Mouse (Mus musculus) intestine, embryonic 15.5 days (tissue): ENCODE measurements around the gene Gm6408. TPM values are rescaled to one million over a fixed set of nuclear protein-coding genes. Genes with fewer than 3 reads are reported as not detected.
"Not testable (repeated sequence)": the region's sequence is repeated elsewhere in the genome, so short reads cannot be mapped to it uniquely, and the experiment has no call there.

Source experiments
- ATAC-seq: fragments of 200-750 bp; cut with Nextera tagmentation; 2 replicates; pipeline ENCODE4 v1.8.0; 2017; ENCODE audit warnings: moderate TSS enrichment, moderate library complexity
- H3K27ac ChIP-seq: fragments of 300-500 bp; sonication (generic); 2 replicates; pipeline ENCODE4 v1.5.1; 2015; ENCODE audit warnings: mild to moderate bottlenecking, inconsistent platforms
- H3K27me3 ChIP-seq: fragments of 300-500 bp; sonication (generic); replicated peaks from 2 replicates; pipeline ENCODE4 v1.6.1; 2015; ENCODE audit warnings: inconsistent platforms
- H3K36me3 ChIP-seq: fragments of 300-500 bp; sonication (generic); 2 replicates; pipeline ENCODE4 v1.6.1; 2015; ENCODE audit warnings: inconsistent platforms
- H3K4me1 ChIP-seq: fragments of 300-500 bp; sonication (generic); replicated peaks from 2 replicates; pipeline ENCODE4 v1.6.1; 2015; ENCODE audit warnings: inconsistent platforms
- H3K4me2 ChIP-seq: fragments of 300-500 bp; sonication (generic); replicated peaks from 2 replicates; pipeline ENCODE4 v1.6.1; 2015; ENCODE audit warnings: mild to moderate bottlenecking, inconsistent platforms
- H3K4me3 ChIP-seq: fragments of 300-500 bp; sonication (generic); replicated peaks from 2 replicates; pipeline ENCODE4 v1.5.1; 2015; ENCODE audit warnings: inconsistent platforms
- H3K9ac ChIP-seq: fragments of 300-500 bp; sonication (generic); 2 replicates; pipeline ENCODE4 v1.6.1; 2015; ENCODE audit warnings: inconsistent platforms
- H3K9me3 ChIP-seq: fragments of 300-500 bp; sonication (generic); 2 replicates; pipeline ENCODE4 v1.6.1; 2016; ENCODE audit warnings: inconsistent platforms
- WGBS: fragments of 180-500 bp; shearing (Covaris S2); methylation state at CpG from one replicate; pipeline ENCODE4 v1.1.7; 2015; 5-methylcytosine and 5-hydroxymethylcytosine counted together
- polyA plus RNA-seq: library from polyadenylated mRNA; unstranded; fragments of >200 nt; fragmentation: Nextera tagmentation; extraction: Ambion mirVana; gene quantifications from 2 replicates; pipeline ENCODE4 v1.2.1, GENCODE M21; 2015

Gm6408 gene
- polyA plus RNA-seq, 1 experiment from 2014 or later = not detected

GRCm38 (mm10) chr5:146470821-146471220 lies 10.9 kb upstream of the Gm6408 start:
- H3K27ac ChIP-seq = no peak overlapping the region
- H3K36me3 ChIP-seq = no peaks in the 10 kb centered on the region
- no peaks in the 10 kb centered on the region for H3K27me3 ChIP-seq
- no peak overlapping the region for H3K9ac ChIP-seq
- no peak overlapping the region for H3K4me2 ChIP-seq
- no peak overlapping the region for H3K4me3 ChIP-seq
- H3K4me1 ChIP-seq = no peaks in the 10 kb centered on the region
- H3K9me3 ChIP-seq = no peaks in the 10 kb centered on the region
- ATAC-seq = no peak
- WGBS = 82% methylated on average over 9 of the region's 9 CpGs

- H3K4me3 ChIP-seq = no peak overlapping the region
- no peaks in the 10 kb centered on the region for H3K4me1 ChIP-seq
- ATAC-seq = peak; percentile 23; the same call in 1 of the 2 replicates
- no peak overlapping the region for H3K4me2 ChIP-seq
- no peaks in the 10 kb centered on the region for H3K27me3 ChIP-seq
- 71% methylated on average over 5 of the region's 5 CpGs for whole genome bisulfite sequencing
- no peaks in the 10 kb centered on the region for H3K9me3 ChIP-seq
- H3K36me3 ChIP-seq = no peaks in the 10 kb centered on the region
- no peak overlapping the region for H3K27ac ChIP-seq
- H3K9ac ChIP-seq = no peak overlapping the region
These were observed 10.5 kb upstream of the Gm6408 start for GRCm38 (mm10) chr5:146471311-146471710.

GRCm38 (mm10) chr5:146471821-146472220 lies 9.9 kb upstream of the Gm6408 start:
- H3K36me3 ChIP-seq = no peaks in the 10 kb centered on the region
- no peak overlapping the region for H3K9ac ChIP-seq
- 93% methylated on average over 12 of the region's 12 CpGs for WGBS
- no peaks in the 10 kb centered on the region for H3K27me3 ChIP-seq
- no peak for ATAC-seq
- H3K27ac ChIP-seq = no peak overlapping the region
- H3K4me1 ChIP-seq = no peaks in the 10 kb centered on the region
- H3K9me3 ChIP-seq = no peaks in the 10 kb centered on the region
- no peak overlapping the region for H3K4me3 ChIP-seq
- no peak overlapping the region for H3K4me2 ChIP-seq

GRCm38 (mm10) chr5:146479564-146479963 lies 2.2 kb upstream of the Gm6408 start:
- H3K4me2 ChIP-seq, H3K4me1 ChIP-seq, ATAC-seq, H3K27ac ChIP-seq, H3K36me3 ChIP-seq, H3K9me3 ChIP-seq, H3K27me3 ChIP-seq, H3K4me3 ChIP-seq, H3K9ac ChIP-seq: not testable (repeated sequence)
- WGBS = 9% methylated on average over 4 of the region's 4 CpGs

GRCm38 (mm10) chr5:146488959-146489358 lies 7.2 kb downstream of the Gm6408 start:
- not testable (repeated sequence) for ATAC-seq, H3K9ac ChIP-seq, H3K4me1 ChIP-seq, H3K9me3 ChIP-seq, H3K4me3 ChIP-seq, H3K27me3 ChIP-seq, H3K27ac ChIP-seq, H3K4me2 ChIP-seq, H3K36me3 ChIP-seq
- WGBS = 14% methylated on average over 3 of the region's 4 CpGs

DNA sequence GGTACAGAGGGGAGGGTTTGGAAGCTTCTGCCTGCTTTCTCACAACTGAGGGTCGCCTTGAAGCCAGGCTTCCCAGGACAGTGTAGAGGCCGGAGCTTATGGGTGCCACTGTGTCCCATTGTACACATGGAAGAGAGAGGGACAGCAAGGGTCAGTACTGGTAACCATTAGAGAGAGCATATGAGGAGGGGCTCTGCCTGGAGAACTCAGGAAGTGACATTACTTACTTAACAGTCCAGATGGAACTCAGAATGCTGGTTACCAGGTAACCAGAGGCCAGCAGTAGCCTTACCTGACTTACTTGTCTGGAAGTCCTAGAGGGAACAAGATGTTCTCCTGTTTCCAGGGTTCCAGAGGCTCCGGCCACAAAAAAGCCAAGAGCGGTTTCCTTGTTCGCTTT lies 9.3 kb downstream of the Gm6408 start, which contains the start of gene Gm6370:
Gene Gm6370 (plus strand): TSS at position 301 of the 400 bp plus-strand sequence.
- not testable (repeated sequence) for H3K9me3 ChIP-seq, H3K27ac ChIP-seq, H3K4me1 ChIP-seq, H3K4me3 ChIP-seq, H3K27me3 ChIP-seq, H3K36me3 ChIP-seq, ATAC-seq, H3K9ac ChIP-seq, H3K4me2 ChIP-seq
- no CpG with 5 or more reads among the region's 5 CpGs for WGBS

GRCm38 (mm10) chr5:146502099-146502498 lies 20.3 kb downstream of the Gm6408 start, which contains the start of gene 4930449I24Rik:
4930449I24Rik (plus strand) TSS chr5:146502399.
- not testable (repeated sequence) for H3K36me3 ChIP-seq, H3K4me3 ChIP-seq, H3K9ac ChIP-seq, H3K4me2 ChIP-seq, ATAC-seq, H3K27me3 ChIP-seq, H3K27ac ChIP-seq, H3K9me3 ChIP-seq, H3K4me1 ChIP-seq
- no CpG with 5 or more reads among the region's 5 CpGs for WGBS

GRCm38 (mm10) chr5:146513823-146514222 lies 32.1 kb downstream of the Gm6408 start, which contains the start of gene Gm3402:
Gm3402 (plus strand) TSS chr5:146514123.
- WGBS = 90% methylated on average over 2 of the region's 5 CpGs
- not testable (repeated sequence) for H3K4me3 ChIP-seq, ATAC-seq

DNA sequence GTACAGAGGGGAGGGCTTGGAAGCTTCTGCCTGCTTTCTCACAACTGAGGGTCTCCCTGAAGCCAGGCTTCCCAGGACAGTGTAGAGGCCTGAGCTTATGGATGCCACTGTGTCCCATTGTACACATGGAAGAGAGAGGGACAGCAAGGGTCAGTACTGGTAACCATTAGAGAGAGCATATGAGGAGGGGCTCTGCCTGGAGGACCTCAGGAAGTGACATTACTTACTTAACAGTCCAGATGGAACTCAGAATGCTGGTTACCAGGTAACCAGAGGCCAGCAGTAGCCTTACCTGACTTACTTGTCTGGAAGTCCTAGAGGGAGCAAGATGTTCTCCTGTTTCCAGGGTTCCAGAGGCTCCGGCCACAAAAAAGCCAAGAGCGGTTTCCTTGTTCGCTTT lies 43.7 kb downstream of the Gm6408 start, which contains the start of gene Gm3404:
Gene Gm3404 (plus strand): TSS at position 301 of the 400 bp plus-strand sequence.
- not testable (repeated sequence) for ATAC-seq, H3K9me3 ChIP-seq, H3K4me1 ChIP-seq, H3K27me3 ChIP-seq, H3K36me3 ChIP-seq, H3K27ac ChIP-seq, H3K4me2 ChIP-seq, H3K4me3 ChIP-seq, H3K9ac ChIP-seq
- WGBS = 93% methylated on average over 3 of the region's 3 CpGs

More at GRCm38 (mm10) chr5:146513823-146514222, 32.1 kb downstream of the Gm6408 start, which contains the start of gene Gm3402:
- H3K9ac ChIP-seq, H3K27me3 ChIP-seq, H3K4me1 ChIP-seq, H3K27ac ChIP-seq, H3K36me3 ChIP-seq, H3K4me2 ChIP-seq, H3K9me3 ChIP-seq: not testable (repeated sequence)

Other genes starting within 250 kb of the Gm6408 start
- 1.7 and 1.9 TPM in 2 replicates for gene Wasf3, start 97.0 kb upstream of the Gm6408 start, polyA plus RNA-seq
- not detected in 2 replicates for gene Gm6370, start 9.4 kb downstream of the Gm6408 start, polyA plus RNA-seq
- not detected in 2 replicates for gene 4930449I24Rik, start 20.4 kb downstream of the Gm6408 start, polyA plus RNA-seq
- gene Gm3402, start 32.2 kb downstream of the Gm6408 start, polyA plus RNA-seq = not detected in 2 replicates
- gene Gm3404, start 43.8 kb downstream of the Gm6408 start, polyA plus RNA-seq = not detected in 2 replicates
- gene Gm3409, start 55.7 kb downstream of the Gm6408 start, polyA plus RNA-seq = not detected in 2 replicates
- not detected in 2 replicates for gene Gm3415, start 74.2 kb downstream of the Gm6408 start, polyA plus RNA-seq
- gene Gpr12, start 103.3 kb downstream of the Gm6408 start, polyA plus RNA-seq = not detected in 2 replicates